Mouse (Mus musculus) bone marrow macrophage, adult 2 months (primary cell): ENCODE data around the gene Lgi1. TPM values are rescaled to one million over a fixed set of nuclear protein-coding genes. Genes with fewer than 3 reads are reported as not detected.

Experiments
- H3K27ac ChIP-seq: 2 replicates; pipeline ENCODE4 v1.5.1; 2012; ENCODE audit warnings: low read depth, low read length; ENCODE audit not compliant: insufficient read depth
- H3K4me1 ChIP-seq: 2 replicates; pipeline ENCODE4 v1.6.1; 2012; ENCODE audit warnings: low read length; ENCODE audit not compliant: control insufficient read depth, insufficient read depth
- H3K4me3 ChIP-seq: 2 replicates; pipeline ENCODE4 v1.5.1; 2012; ENCODE audit warnings: mild to moderate bottlenecking, low read length, moderate library complexity; ENCODE audit not compliant: insufficient read depth
- CTCF ChIP-seq: IDR thresholded peaks from 2 replicates; pipeline ENCODE4 v1.5.1; 2012; ENCODE audit warnings: low read depth, mild to moderate bottlenecking, low read length, moderate library complexity
- POLR2A ChIP-seq: IDR thresholded peaks from 2 replicates; pipeline ENCODE4 v1.6.1; 2012; ENCODE audit warnings: mild to moderate bottlenecking, low read depth, low read length, borderline replicate concordance
- polyA plus RNA-seq: library from polyadenylated mRNA; stranded (reverse); fragments of >200 nt; gene quantifications from 2 replicates; pipeline ENCODE4 v1.2.4, GENCODE M21; 2012; ENCODE audit not compliant: missing spikeins, insufficient read depth, insufficient read length

Gene Lgi1
- polyA plus RNA-seq, result 1.2 and 3.0 TPM in 2 replicates

DNA sequence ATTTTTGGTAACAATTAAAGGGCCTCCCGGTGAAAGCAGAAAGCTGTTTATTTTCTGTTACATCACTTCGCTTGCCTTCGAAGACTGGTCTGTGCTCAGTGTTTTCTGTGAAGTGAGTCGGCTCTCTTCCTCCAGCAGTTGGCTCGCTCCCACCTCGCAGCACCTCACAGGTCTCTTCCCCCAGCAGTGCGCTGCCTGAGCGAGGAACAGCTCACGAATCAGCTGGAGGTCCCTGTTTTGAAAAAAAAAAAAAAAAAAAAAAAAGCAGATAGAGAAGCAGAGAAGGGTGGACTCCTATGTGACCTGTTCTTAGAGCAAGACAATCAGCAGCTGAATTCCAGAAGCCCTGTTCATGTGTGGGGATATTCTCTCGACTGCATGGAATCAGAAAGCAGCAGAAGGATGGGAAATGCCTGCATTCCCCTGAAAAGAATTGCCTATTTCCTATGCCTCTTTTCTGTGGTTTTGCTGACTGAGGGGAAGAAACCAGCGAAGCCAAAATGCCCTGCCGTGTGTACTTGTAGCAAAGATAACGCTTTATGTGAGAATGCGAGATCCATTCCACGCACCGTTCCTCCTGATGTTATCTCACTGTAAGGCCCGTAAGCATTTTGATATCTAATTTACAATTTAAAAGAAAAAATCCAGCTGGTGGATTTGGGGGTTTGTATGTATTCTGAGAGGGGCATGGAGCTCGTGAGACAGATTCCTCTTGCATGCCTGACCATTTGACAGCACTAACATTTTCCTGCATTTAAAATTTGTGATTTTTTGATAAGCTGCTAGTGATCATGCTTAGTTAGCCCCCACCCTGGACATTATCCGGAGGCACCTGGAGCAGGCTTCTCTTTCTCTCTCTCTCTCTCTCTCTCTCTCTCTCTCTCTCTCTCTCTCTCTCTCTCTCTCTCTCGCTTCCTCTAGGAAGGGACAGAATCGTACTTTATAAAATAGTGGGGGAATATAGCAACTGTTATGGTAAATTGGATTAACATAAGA, at the start of gene Lgi1:
TSS of gene Lgi1 (plus strand) at position 32 of the 996 bp plus-strand sequence.
- H3K4me3 ChIP-seq, result peak within 1 kb of the TSS; percentile 15; the same call in 1 of the 2 replicates
- TF ChIP-seq POLR2A, result no peak
- no peak for TF ChIP-seq CTCF
- H3K4me1 ChIP-seq, result no peaks in the 10 kb centered on the region
- H3K27ac ChIP-seq, result no peak within 1 kb of the TSS

DNA sequence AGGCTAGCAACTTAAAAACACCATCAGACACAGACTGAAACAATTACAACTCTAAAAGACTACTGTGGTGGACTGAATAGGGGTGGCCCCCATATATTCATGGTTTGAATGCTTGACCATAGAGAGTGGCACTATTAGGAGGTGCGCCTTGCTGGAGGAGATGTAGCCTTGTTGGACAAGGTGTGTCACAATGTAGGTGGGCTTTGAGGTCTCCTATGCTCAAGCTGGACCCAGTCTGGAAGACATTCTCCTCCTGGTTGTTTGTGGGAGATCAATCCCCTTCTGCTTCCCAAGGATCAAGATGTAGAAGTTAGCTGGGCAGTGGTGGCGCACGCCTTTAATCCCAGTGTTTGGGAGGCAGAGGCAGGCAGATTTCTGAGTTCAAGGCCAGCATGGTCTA, 46.6 kb upstream of the Lgi1 start:
- TF ChIP-seq CTCF, result no peak
- TF ChIP-seq POLR2A, result no peak
- H3K4me3 ChIP-seq, result no peak overlapping the region
- H3K4me1 ChIP-seq, result peaks cover 5% of the 10 kb centered on the region; the same call in 1 of the 2 replicates
- no peak overlapping the region for H3K27ac ChIP-seq

DNA sequence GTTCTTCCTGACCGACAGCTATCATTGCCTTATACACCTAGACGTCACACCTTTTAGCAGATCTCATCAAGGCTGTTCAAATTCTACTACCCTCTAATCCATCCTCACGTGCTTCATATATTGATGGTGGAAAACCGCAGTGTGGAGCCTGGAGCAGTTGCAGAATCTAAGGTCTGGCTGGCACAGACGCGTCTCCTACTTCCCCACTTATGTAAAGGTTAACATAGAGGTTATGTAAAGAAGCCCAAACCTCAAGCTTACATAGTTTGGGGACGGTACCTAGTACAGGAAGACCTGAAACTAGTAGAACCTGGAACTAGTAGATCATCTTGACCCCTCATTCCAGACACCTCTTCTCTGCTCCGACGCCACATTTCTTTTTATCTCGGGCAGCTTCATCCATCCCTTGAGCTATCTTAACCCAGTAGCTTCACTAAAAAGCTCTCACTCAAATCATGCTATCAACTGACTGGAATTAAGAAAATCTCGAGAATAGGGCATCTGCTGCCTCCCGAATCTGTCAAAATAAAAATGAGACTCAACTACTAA, 40.9 kb upstream of the Lgi1 start:
- TF ChIP-seq CTCF (no peak), POLR2A (no peak)
- peaks cover 6% of the 10 kb centered on the region; the same call in 1 of the 2 replicates for H3K4me1 ChIP-seq
- peak overlapping the region; percentile 88 for H3K4me3 ChIP-seq
- peak overlapping the region; percentile 42 for H3K27ac ChIP-seq

DNA sequence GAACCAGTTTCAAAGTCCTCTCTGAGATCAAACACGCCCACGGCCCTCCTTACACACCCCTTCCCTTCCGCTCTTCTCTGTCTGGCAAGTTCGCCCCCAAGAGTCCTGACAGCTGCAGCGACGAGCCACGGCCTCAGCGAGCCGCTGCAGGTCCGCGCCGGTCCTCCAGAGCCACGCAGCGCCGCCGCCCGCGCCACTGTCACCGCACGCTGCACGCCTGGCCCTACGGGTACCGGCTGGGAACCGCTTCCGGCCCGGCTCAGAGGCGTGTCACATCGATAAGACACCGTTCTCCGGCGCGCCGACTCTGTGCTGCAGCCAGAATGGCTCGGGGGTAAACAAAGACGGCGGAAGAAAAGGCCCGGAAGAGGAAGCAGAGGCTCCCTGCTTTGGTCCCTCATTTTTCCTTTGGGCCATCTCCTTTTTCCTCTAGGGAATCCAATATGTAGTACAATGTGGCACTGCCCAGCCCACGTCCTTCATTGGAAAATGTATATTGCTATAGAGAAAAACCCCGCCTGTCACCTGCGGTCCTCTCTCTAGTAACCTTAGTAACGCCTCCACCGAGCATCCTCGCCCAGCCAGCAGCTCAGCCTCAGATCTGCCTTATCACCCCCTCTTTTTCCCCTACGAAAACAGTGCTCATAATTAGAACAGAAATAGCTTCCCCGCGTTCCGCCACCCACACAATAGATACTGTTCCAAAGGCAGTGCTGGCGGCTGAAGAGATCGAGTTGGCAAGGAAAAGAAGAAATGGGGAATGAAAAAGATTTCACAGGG, 40.2 kb upstream of the Lgi1 start, which contains the start of gene Fra10ac1:
TSS of gene Fra10ac1 (minus strand) at position 252 of the 780 bp plus-strand sequence.
- H3K27ac ChIP-seq, result peak within 1 kb of the TSS; percentile 42
- peaks cover 6% of the 10 kb centered on the region; the same call in 1 of the 2 replicates for H3K4me1 ChIP-seq
- no peak for TF ChIP-seq CTCF
- H3K4me3 ChIP-seq, result peak within 1 kb of the TSS; percentile 88

DNA sequence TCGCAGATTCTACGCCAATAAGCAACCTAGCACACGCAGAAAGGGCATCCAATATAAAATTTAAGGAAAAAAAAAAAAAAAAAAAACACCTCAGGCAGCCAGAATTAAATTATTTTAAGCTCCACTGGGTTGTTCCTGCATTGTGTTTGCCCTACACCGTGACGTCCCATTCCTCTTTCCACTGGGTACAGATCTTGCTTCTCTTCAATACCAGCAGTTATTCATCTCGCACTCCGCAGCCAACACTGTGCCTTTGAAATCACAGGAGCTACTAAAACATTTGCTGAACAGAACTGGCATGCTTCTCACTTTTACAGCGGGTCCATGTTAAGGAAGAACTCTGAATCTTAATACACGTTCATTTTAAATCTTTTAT, 39.7 kb upstream of the Lgi1 start:
- no peak for TF ChIP-seq POLR2A
- TF ChIP-seq CTCF, result no peak
- Histone ChIP-seq H3K4me3 (peak overlapping the region; percentile 88; the same call in 1 of the 2 replicates), H3K4me1 (peaks cover 6% of the 10 kb centered on the region; the same call in 1 of the 2 replicates), H3K27ac (no peak overlapping the region)

DNA sequence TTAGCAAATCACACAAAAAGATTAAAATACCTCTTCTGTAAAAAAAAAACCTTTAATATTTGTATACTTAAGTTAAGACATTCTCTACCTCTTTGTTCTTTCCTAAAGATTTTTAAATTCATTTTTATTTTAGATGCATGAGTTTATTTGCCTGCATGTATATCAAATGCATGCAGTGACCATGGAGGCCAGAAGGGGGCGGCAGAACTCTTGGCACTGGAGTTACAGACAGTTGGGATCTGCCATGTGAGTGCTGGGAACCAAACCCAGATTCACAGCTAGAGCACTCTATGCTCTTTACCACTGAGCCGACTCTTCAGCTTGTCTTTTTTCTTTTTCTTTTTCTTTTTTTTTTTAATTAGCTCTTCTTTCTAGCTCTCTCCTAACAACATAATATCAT, 35.6 kb upstream of the Lgi1 start:
- Histone ChIP-seq H3K27ac (no peak overlapping the region), H3K4me1 (no peaks in the 10 kb centered on the region), H3K4me3 (no peak overlapping the region)
- no peak for TF ChIP-seq CTCF
- TF ChIP-seq POLR2A, result no peak

DNA sequence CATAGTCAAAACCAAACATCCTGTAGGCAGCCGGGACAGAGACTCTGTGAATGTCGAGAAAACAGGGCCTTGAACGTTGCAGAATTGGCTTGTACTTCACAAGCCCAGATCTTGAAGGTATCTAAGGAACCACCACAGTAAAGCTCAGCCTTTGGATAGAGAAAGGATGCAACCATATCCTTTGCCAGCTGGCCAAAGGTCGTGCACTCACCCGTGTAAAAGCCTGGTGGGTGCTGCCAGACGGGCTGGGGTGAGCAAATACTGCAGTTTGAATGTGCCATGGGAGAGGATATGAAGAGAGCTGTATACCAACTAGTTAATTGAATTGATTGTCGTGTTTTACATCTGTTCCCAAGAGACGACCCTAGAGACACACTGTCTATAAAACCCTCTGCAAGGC, 32.2 kb upstream of the Lgi1 start:
- Histone ChIP-seq H3K27ac (no peak overlapping the region), H3K4me3 (no peak overlapping the region), H3K4me1 (no peaks in the 10 kb centered on the region)
- TF ChIP-seq CTCF (no peak), POLR2A (no peak)

DNA sequence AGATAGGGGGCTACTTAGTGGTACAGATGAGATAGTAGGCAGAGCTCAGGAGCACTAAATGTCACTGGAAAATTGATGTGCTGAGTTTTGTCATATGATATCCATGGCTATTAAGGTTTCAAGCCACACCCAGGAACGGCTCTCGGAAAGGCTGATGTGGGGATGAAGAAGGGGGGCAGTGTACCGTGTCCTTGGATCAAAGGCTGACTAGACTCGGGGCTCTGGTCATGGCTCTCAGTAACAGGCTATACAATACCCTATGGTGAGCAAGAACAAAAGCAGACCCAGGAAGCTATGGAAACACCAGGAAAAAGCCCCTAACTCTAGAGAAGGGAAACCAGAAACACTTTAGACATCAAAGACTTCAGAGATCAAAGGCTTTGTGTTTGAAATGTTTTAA, 31.8 kb upstream of the Lgi1 start:
- TF ChIP-seq POLR2A (no peak), CTCF (no peak)
- no peak overlapping the region for H3K27ac ChIP-seq
- no peaks in the 10 kb centered on the region for H3K4me1 ChIP-seq
- no peak overlapping the region for H3K4me3 ChIP-seq

DNA sequence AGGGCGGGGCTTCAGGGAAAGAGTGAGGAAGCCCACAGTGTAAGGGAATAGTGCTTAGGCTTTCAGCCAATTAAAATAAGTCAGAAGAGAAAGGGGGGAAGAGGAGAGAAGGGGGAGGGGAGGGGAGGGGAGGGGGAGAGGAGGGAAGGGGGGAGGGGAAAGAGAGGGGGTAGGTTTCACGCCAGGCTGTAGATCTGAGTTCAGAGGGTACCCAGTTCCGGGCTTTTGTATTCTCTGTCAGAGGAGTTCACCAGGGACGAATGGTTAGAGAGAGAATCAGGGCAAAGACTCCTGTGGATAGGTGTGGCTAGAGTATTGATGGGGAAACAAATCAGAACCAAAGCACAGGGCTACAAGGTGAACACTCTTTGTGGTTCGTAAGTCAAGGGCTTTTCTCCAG, 27.8 kb upstream of the Lgi1 start:
- Histone ChIP-seq H3K4me1 (no peaks in the 10 kb centered on the region), H3K27ac (no peak overlapping the region), H3K4me3 (no peak overlapping the region)
- TF ChIP-seq POLR2A (no peak), CTCF (no peak)

DNA sequence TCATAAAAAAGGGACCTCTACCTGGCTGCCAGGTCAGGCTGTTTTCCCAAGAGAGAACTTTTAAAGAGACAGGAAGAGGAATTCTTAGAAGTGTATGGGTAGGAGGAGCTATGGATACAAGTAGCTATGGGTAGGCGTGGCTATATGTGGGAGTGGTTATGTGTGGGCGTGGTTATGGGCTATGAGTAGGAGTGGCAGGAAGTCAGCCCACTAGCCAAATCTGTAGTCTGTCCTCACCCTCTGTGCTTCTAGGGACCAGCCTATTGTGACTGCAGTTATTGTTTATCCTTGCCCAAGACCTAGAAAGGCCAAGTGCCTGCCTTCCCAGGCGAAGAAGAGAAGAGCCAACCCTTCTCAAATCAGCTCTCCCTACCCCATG, 26.5 kb upstream of the Lgi1 start:
- no peak overlapping the region for H3K4me3 ChIP-seq

More for the DNA sequence above, 26.5 kb upstream of the Lgi1 start:
- no peak overlapping the region for H3K27ac ChIP-seq
- no peaks in the 10 kb centered on the region for H3K4me1 ChIP-seq
- no peak for TF ChIP-seq CTCF
- no peak for TF ChIP-seq POLR2A
